Comparison of ENCODE assay signal across 8 mouse cellular contexts in the genomic region with DNA sequence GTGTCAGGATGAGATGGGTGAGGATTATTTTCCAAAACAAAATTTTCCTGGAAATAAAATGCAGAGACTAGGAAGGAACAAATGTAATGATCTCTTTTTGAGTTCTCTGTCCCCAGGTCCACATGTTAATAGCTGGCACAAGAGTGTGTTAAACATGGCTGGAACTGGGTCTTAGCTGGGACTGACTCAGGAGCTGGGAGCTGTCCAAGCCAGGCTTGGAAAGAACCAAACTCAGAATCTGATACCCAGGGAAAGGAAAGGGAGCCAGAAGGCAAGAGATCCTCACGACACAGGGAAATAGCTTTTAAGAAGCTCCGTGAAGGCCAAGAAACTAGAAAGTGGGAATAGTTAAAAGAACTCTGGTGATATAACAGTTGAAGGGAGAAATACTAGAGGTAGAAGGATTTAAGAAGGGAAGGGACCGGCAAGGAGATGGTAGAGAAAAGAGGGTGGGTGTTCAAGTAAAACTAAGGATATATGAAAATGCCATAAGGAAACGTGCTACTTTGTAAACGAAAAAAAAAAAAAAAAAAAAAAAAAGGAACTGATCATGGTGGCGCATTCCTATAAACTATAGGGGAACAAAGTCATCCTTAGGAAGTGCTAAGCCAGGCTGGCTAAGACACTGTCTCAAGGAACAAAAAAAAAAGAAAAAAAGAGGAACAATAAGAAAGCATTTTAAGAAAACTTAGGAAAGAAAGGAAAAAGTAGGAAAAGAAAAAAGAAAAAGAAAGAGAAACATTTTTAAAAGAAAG. TPM values are rescaled to one million over a fixed set of nuclear protein-coding genes. Genes with fewer than 3 reads are reported as not detected.
DNase-seq lines count a peak whose midpoint lies in the region; ATAC-seq lines count a peak whose summit lies in the region.

No protein-coding gene starts in this region.

- ATAC-seq in CD4-positive, CD25-positive, alpha-beta regulatory T cell, adult 4 months: peak; percentile 5
- ATAC-seq in forebrain, embryonic 15.5 days (replicated peaks): peak; percentile 18; the same call in 1 of the 2 replicates
- peak; percentile 7; the same call in 1 of the 2 replicates for ATAC-seq in hindbrain, embryonic 13.5 days (ENCODE audit: low FRiP score)
- no peak; the same call in 1 of the 2 replicates for ATAC-seq in midbrain, embryonic 13.5 days

- no peak overlapping the region for H3K27ac ChIP-seq in forebrain, embryonic 15.5 days (replicated peaks)
- no peak overlapping the region for H3K27ac ChIP-seq in hindbrain, embryonic 13.5 days
- H3K27ac ChIP-seq in midbrain, embryonic 13.5 days: no peak overlapping the region

- no peaks in the 10 kb centered on the region for H3K9me3 ChIP-seq in forebrain, embryonic 15.5 days
- no peaks in the 10 kb centered on the region for H3K9me3 ChIP-seq in hindbrain, embryonic 13.5 days
- H3K9me3 ChIP-seq in midbrain, embryonic 13.5 days: no peaks in the 10 kb centered on the region

- peak overlapping the region; percentile 60 for H3K4me3 ChIP-seq in forebrain, embryonic 15.5 days
- H3K4me3 ChIP-seq in hindbrain, embryonic 13.5 days: peak overlapping the region; percentile 85; the same call in 1 of the 2 replicates
- peak overlapping the region; percentile 73 for H3K4me3 ChIP-seq in midbrain, embryonic 13.5 days (replicated peaks)

- WGBS in forebrain, embryonic 15.5 days: 21% methylated on average over 6 of the region's 6 CpGs
- 19% methylated on average over 6 of the region's 6 CpGs for WGBS in hindbrain, embryonic 13.5 days
- 22% methylated on average over 6 of the region's 6 CpGs for WGBS in midbrain, embryonic 13.5 days

- H3K9ac ChIP-seq in forebrain, embryonic 15.5 days (replicated peaks): no peak overlapping the region
- H3K9ac ChIP-seq in hindbrain, embryonic 13.5 days: no peak overlapping the region
- H3K9ac ChIP-seq in midbrain, embryonic 13.5 days (replicated peaks): 0 out of 2 replicates have a peak overlapping the region, but pooled peaks have one; percentile 46

- H3K4me2 ChIP-seq in forebrain, embryonic 15.5 days (replicated peaks): peak overlapping the region; percentile 88
- H3K4me2 ChIP-seq in hindbrain, embryonic 13.5 days: peak overlapping the region; percentile 95
- H3K4me2 ChIP-seq in midbrain, embryonic 13.5 days (replicated peaks): peak overlapping the region; percentile 98

- H3K4me1 ChIP-seq in forebrain, embryonic 15.5 days: peaks cover 21% of the 10 kb centered on the region
- peaks cover 27% of the 10 kb centered on the region for H3K4me1 ChIP-seq in hindbrain, embryonic 13.5 days (replicated peaks)
- H3K4me1 ChIP-seq in midbrain, embryonic 13.5 days (replicated peaks): peaks cover 25% of the 10 kb centered on the region

- no peaks in the 10 kb centered on the region for H3K27me3 ChIP-seq in forebrain, embryonic 15.5 days
- no peaks in the 10 kb centered on the region for H3K27me3 ChIP-seq in hindbrain, embryonic 13.5 days
- no peaks in the 10 kb centered on the region for H3K27me3 ChIP-seq in midbrain, embryonic 13.5 days

- no peaks in the 10 kb centered on the region for H3K36me3 ChIP-seq in forebrain, embryonic 15.5 days
- 0 out of 2 replicates have a peak, but pooled peaks cover 3% of the 10 kb centered on the region for H3K36me3 ChIP-seq in hindbrain, embryonic 13.5 days
- H3K36me3 ChIP-seq in midbrain, embryonic 13.5 days: no peaks in the 10 kb centered on the region

- DNase-seq in adrenal gland, postnatal 10 days: peak; percentile 18
- DNase-seq in adrenal gland, postnatal 25 days: no peak
- DNase-seq in frontal cortex, postnatal 14 days (ENCODE audit: low spot score in 2 of 2): no peak
- DNase-seq in urinary bladder, postnatal 14 days (ENCODE audit: low spot score): no peak

RNA-seq across cellular contexts. Expression of gene Ccdc93, which starts 0.5 kb away (rescaled TPM):
- 10 to 100 TPM; 16.5 to 19.4 TPM for total RNA-seq in adrenal gland, postnatal 10 days (2021)
- 22.7 and 25.6 TPM in 2 replicates for total RNA-seq in adrenal gland, postnatal 25 days (2021)
- polyA plus RNA-seq in CD4-positive, CD25-positive, alpha-beta regulatory T cell, adult 4 months (2017; shearing (Covaris generic)): 10 to 100 TPM; 16.1 to 17.6 TPM
- 11.5 and 12.9 TPM in 2 replicates for polyA plus RNA-seq in forebrain, embryonic 15.5 days (2015; fragmentation: Nextera tagmentation; extraction: Ambion mirVana)
- 11.9 TPM in 2 replicates for polyA plus RNA-seq in hindbrain, embryonic 13.5 days (2015; fragmentation: Nextera tagmentation; extraction: Ambion mirVana)
- polyA plus RNA-seq in midbrain, embryonic 13.5 days (2015; fragmentation: Nextera tagmentation; extraction: Ambion mirVana): 11.4 and 12.2 TPM in 2 replicates
